Mouse (Mus musculus) stomach, postnatal 0 days (tissue): ENCODE measurements at regions not wholly inside any gene's neighbourhood (a gene's known extent, or its start where the extent isn't known, plus 50 kb on each side); places are given as distances from the start of the nearest gene placed in this dataset.

ENCODE experiments used
- CTCF ChIP-seq: IDR thresholded peaks from 2 replicates; pipeline ENCODE4 v1.5.1; 2016; ENCODE audit warnings: antibody characterized with exemption, low read depth, mild to moderate bottlenecking, moderate library complexity
- EP300 ChIP-seq: optimal IDR thresholded peaks from 2 replicates; pipeline ENCODE3; 2016; ENCODE audit warnings: antibody characterized with exemption

GRCm38 (mm10) chr14:46077406-46078131 lies 301.6 kb upstream of the Gm15217 start:
- TF ChIP-seq CTCF (no peak), EP300 (no peak)
